Mouse (Mus musculus) left cerebral cortex, postnatal 4 days (tissue): Measurements from ENCODE around the gene Anapc7. TPM values are rescaled to one million over a fixed set of nuclear protein-coding genes. Genes with fewer than 3 reads are reported as not detected.

Source experiments
- DNase-seq: peaks from one replicate; pipeline ENCODE4 v3.0.0-alpha.2; 2022
- intact Hi-C: fragments of 180-260 bp; cut with DNase I; formaldehyde crosslinking; loops from one replicate; pipeline ENCODE4 v1.15.1; 2025
- total RNA-seq, 2 experiments: library from RNA; stranded (reverse); gene quantifications; 2 replicates each; pipeline ENCODE4 v1.2.3; 2021

Gene Anapc7
- total RNA-seq, 2 experiments from 2014 or later: 41.7 to 45.4 TPM

- intact Hi-C loops: loop anchor here (10.0 kb wide), 1 partner anchor 233 kb away; no protein-coding TSS in a partner anchor
Measured at GRCm38 (mm10) chr5:122491385-122491784, 69.9 kb downstream of the Anapc7 start.

GRCm38 (mm10) chr5:122493035-122493434 lies 71.5 kb downstream of the Anapc7 start:
- intact Hi-C loops: loop anchor here (10.0 kb wide), 1 partner anchor 232 kb away; no protein-coding TSS in a partner anchor
- no peak for DNase-seq

More at GRCm38 (mm10) chr5:122491385-122491784, 69.9 kb downstream of the Anapc7 start:
- no peak for DNase-seq

- DNase-seq: no peak
- intact Hi-C loops: loop anchor here (10.0 kb wide), 1 partner anchor 230 kb away; no protein-coding TSS in a partner anchor
Measured at GRCm38 (mm10) chr5:122494449-122494848, 73.0 kb downstream of the Anapc7 start.

Other genes starting within 250 kb of the Anapc7 start
- gene Hvcn1, start 214.9 kb upstream of the Anapc7 start, total RNA-seq: 1 to 10 TPM in 1 of 2 experiments, under 1 TPM in 1; 0.84 to 1.2 TPM
- gene Tctn1, start 157.2 kb upstream of the Anapc7 start, total RNA-seq: 10 to 100 TPM; 16.4 to 17.8 TPM
- 10 to 100 TPM; 17.1 to 18.5 TPM for gene Pptc7, start 137.3 kb upstream of the Anapc7 start, total RNA-seq
- gene Rad9b, start 67.5 kb upstream of the Anapc7 start, total RNA-seq: 1 to 10 TPM; 6.1 to 6.8 TPM
- 100 to 1,000 TPM; 202 to 208 TPM for gene Vps29, start 67.3 kb upstream of the Anapc7 start, total RNA-seq
- gene Gpn3, start 49.8 kb upstream of the Anapc7 start, total RNA-seq: 10 to 100 TPM; 19.9 to 20.6 TPM
- 10 to 100 TPM; 62.7 to 65.4 TPM for gene Fam216a, start 49.3 kb upstream of the Anapc7 start, total RNA-seq
- 100 to 1,000 TPM; 258 to 271 TPM for gene Arpc3, start 29.8 kb upstream of the Anapc7 start, total RNA-seq
- gene Atp2a2, start 80.5 kb downstream of the Anapc7 start, total RNA-seq: 100 to 1,000 TPM; 385 to 392 TPM
- gene Ift81, start 192.8 kb downstream of the Anapc7 start, total RNA-seq: 10 to 100 TPM; 38.3 to 49.6 TPM
- 1 to 10 TPM; 4.1 to 5.0 TPM for gene P2rx7, start 222.2 kb downstream of the Anapc7 start, total RNA-seq